Comparison of ENCODE assay signal across 9 mouse cellular contexts in the genomic region with DNA sequence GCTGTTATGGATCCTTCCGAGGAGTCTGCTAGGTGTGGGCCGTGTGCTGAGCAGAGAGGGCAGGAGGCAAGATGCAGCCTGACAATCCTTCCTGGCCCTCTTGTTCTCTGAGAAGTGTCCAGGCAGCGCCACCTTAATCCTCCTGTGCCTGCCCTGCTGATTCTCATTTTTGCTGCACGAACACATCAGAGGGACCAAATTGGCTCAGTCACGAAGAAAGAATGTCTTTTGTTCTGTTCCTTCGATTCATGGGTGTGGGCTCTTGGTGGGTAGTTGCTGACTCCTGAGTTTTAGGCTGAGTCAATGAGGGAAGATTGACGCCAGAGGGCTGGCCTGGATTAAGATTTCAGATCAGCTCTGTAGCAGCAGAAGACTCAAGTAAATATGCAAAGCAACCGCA.
DNase-seq lines count a peak whose midpoint lies in the region; ATAC-seq and TF ChIP-seq lines count a peak whose summit lies in the region.
"Had no signal": no experiment of that assay in that cellular context is flagged by ENCODE, and none has a peak within 500 bp of the region (broad histone marks: within the 10 kb centered on the region; RNA-seq: fewer than 3 reads in every experiment).

No protein-coding gene starts in this region.

- H3K79me2 ChIP-seq in heart, adult 2 months (replicated peaks; ENCODE audit: control insufficient read depth, insufficient read depth, low read length) = no peaks in the 10 kb centered on the region

- H3K9ac ChIP-seq in heart, embryonic 11.5 days (ENCODE audit: low read depth, low read length) = no peak overlapping the region
- H3K9ac ChIP-seq in heart, adult 2 months (ENCODE audit: low read depth, low read length) = no peak overlapping the region
- 0 out of 2 replicates have a peak overlapping the region, but pooled peaks have one; percentile 14 for H3K9ac ChIP-seq in embryonic facial prominence, embryonic 11.5 days (replicated peaks; ENCODE audit: low read length)
- no peak overlapping the region for H3K9ac ChIP-seq in hindbrain, embryonic 15.5 days
- H3K9ac ChIP-seq in neural tube, embryonic 12.5 days = no peak overlapping the region

- DNase-seq in heart, adult 2 months = no peak
- DNase-seq in embryonic facial prominence, embryonic 11.5 days (ENCODE audit: low spot score) = peak; percentile 59
- no peak for DNase-seq in lung, postnatal 4 days
- no peak for DNase-seq in ovary, postnatal 14 days (ENCODE audit: low spot score)

- peaks cover 3% of the 10 kb centered on the region for H3K9me3 ChIP-seq in heart, embryonic 11.5 days (replicated peaks; ENCODE audit: control insufficient read depth, low read length)
- no peaks in the 10 kb centered on the region for H3K9me3 ChIP-seq in embryonic facial prominence, embryonic 11.5 days (replicated peaks; ENCODE audit: control insufficient read depth, low read length)
- H3K9me3 ChIP-seq in hindbrain, embryonic 15.5 days = no peaks in the 10 kb centered on the region
- peaks cover 5% of the 10 kb centered on the region; the same call in 1 of the 2 replicates for H3K9me3 ChIP-seq in neural tube, embryonic 12.5 days

- ATAC-seq in heart, embryonic 11.5 days (replicated peaks; ENCODE audit: insufficient number of reproducible peaks, low FRiP score, low TSS enrichment) = 0 out of 2 replicates have a peak, but pooled peaks have one; percentile 14
- ATAC-seq in embryonic facial prominence, embryonic 11.5 days (replicated peaks; ENCODE audit: insufficient number of reproducible peaks, low FRiP score, low TSS enrichment, low read depth) = no peak
- ATAC-seq in hindbrain, embryonic 15.5 days (ENCODE audit: low FRiP score, low read depth) = no peak
- peak; percentile 39; the same call in 1 of the 2 replicates for ATAC-seq in neural tube, embryonic 12.5 days (ENCODE audit: low FRiP score, low read depth)
- no peak for ATAC-seq in megakaryocyte, adult 5-6 weeks (ENCODE audit: poor library complexity, severe bottlenecking)

- H3K4me1 ChIP-seq in heart, embryonic 11.5 days (ENCODE audit: control insufficient read depth, insufficient read depth, low read length) = no peaks in the 10 kb centered on the region
- H3K4me1 ChIP-seq in heart, adult 2 months (ENCODE audit: control insufficient read depth, insufficient read depth, low read length) = no peaks in the 10 kb centered on the region; the same call in 1 of the 2 replicates
- no peaks in the 10 kb centered on the region for H3K4me1 ChIP-seq in embryonic facial prominence, embryonic 11.5 days (ENCODE audit: control insufficient read depth, insufficient read depth, low read length)
- peaks cover 18% of the 10 kb centered on the region for H3K4me1 ChIP-seq in hindbrain, embryonic 15.5 days (replicated peaks)
- H3K4me1 ChIP-seq in neural tube, embryonic 12.5 days = peaks cover 13% of the 10 kb centered on the region

- H3K4me2 ChIP-seq in heart, embryonic 11.5 days = no peak overlapping the region
- no peak overlapping the region for H3K4me2 ChIP-seq in embryonic facial prominence, embryonic 11.5 days (ENCODE audit: low read depth, low read length)
- H3K4me2 ChIP-seq in hindbrain, embryonic 15.5 days = no peak overlapping the region
- H3K4me2 ChIP-seq in neural tube, embryonic 12.5 days (replicated peaks) = no peak overlapping the region

- peaks cover 29% of the 10 kb centered on the region for H3K36me3 ChIP-seq in heart, embryonic 11.5 days (ENCODE audit: control insufficient read depth, insufficient read depth, low read length)
- H3K36me3 ChIP-seq in heart, adult 2 months (ENCODE audit: control insufficient read depth, insufficient read depth, low read length) = no peaks in the 10 kb centered on the region
- H3K36me3 ChIP-seq in embryonic facial prominence, embryonic 11.5 days (replicated peaks; ENCODE audit: control insufficient read depth, insufficient read depth, low read depth, low read length) = peaks cover 25% of the 10 kb centered on the region
- H3K36me3 ChIP-seq in hindbrain, embryonic 15.5 days = peaks cover 29% of the 10 kb centered on the region
- H3K36me3 ChIP-seq in neural tube, embryonic 12.5 days = peaks cover 29% of the 10 kb centered on the region

- TF ChIP-seq EP300 in heart, adult 2 months (IDR thresholded peaks at IDR 0.05; ENCODE audit: insufficient read depth, low read depth, low read length) = no peak

- H3K27me3 ChIP-seq in heart, embryonic 11.5 days (ENCODE audit: control insufficient read depth, insufficient read depth, low read length) = no peaks in the 10 kb centered on the region; the same call in 1 of the 2 replicates
- no peaks in the 10 kb centered on the region for H3K27me3 ChIP-seq in heart, adult 2 months (ENCODE audit: control insufficient read depth, insufficient read depth, low read length)
- no peaks in the 10 kb centered on the region for H3K27me3 ChIP-seq in embryonic facial prominence, embryonic 11.5 days (ENCODE audit: control insufficient read depth, insufficient read depth, low read length)
- H3K27me3 ChIP-seq in hindbrain, embryonic 15.5 days = no peaks in the 10 kb centered on the region
- H3K27me3 ChIP-seq in neural tube, embryonic 12.5 days (replicated peaks) = no peaks in the 10 kb centered on the region

- WGBS in heart, embryonic 11.5 days (ENCODE audit: insufficient replicate concordance) = 58% methylated on average over 8 of the region's 8 CpGs
- WGBS in heart, adult 2 months = 64% methylated on average over 8 of the region's 8 CpGs
- 24% methylated on average over 8 of the region's 8 CpGs for WGBS in embryonic facial prominence, embryonic 11.5 days
- WGBS in hindbrain, embryonic 15.5 days = 21% methylated on average over 8 of the region's 8 CpGs
- 30% methylated on average over 8 of the region's 8 CpGs for WGBS in neural tube, embryonic 12.5 days

- intact Hi-C loops in heart, adult 2 months (cut with DNase I) = loop anchor here (1.0 to 5.0 kb wide), 3 partner anchors 86 to 490 kb away; no protein-coding TSS in a partner anchor

- no peak overlapping the region for H3K4me3 ChIP-seq in heart, embryonic 11.5 days (ENCODE audit: low read depth, low read length)
- H3K4me3 ChIP-seq in heart, adult 2 months = no peak overlapping the region
- H3K4me3 ChIP-seq in embryonic facial prominence, embryonic 11.5 days (ENCODE audit: low read depth, low read length) = no peak overlapping the region
- H3K4me3 ChIP-seq in hindbrain, embryonic 15.5 days = no peak overlapping the region
- H3K4me3 ChIP-seq in neural tube, embryonic 12.5 days = no peak overlapping the region

- no peak for TF ChIP-seq POLR2A in heart, adult 2 months (IDR thresholded peaks at IDR 0.05; ENCODE audit: insufficient read depth, low read depth, low read length)

- no peak for TF ChIP-seq CTCF in heart, adult 2 months (IDR thresholded peaks at IDR 0.05)

- no peak overlapping the region for H3K27ac ChIP-seq in heart, embryonic 11.5 days (ENCODE audit: low read depth, low read length)
- no peak overlapping the region for H3K27ac ChIP-seq in heart, adult 2 months
- peak overlapping the region; percentile 74 for H3K27ac ChIP-seq in embryonic facial prominence, embryonic 11.5 days (replicated peaks; ENCODE audit: low read depth, low read length)
- peak overlapping the region; percentile 71 for H3K27ac ChIP-seq in hindbrain, embryonic 15.5 days (replicated peaks)
- H3K27ac ChIP-seq in neural tube, embryonic 12.5 days = peak overlapping the region; percentile 1; the same call in 1 of the 2 replicates
- H3K27ac ChIP-seq: kidney, postnatal 0 days had no signal

Comparison
In these comparisons a context has a peak if more than half of its experiments do, and no peak if none do; other contexts are left out.
1. ATAC-seq: peak in heart, embryonic 11.5 days (single experiment) and neural tube, embryonic 12.5 days (single experiment); none in embryonic facial prominence, embryonic 11.5 days (single experiment), hindbrain, embryonic 15.5 days (single experiment) and megakaryocyte, adult 5-6 weeks (single experiment).
2. H3K27ac ChIP-seq: peak in embryonic facial prominence, embryonic 11.5 days (single experiment), hindbrain, embryonic 15.5 days (single experiment) and neural tube, embryonic 12.5 days (single experiment); none in heart, embryonic 11.5 days (single experiment) and heart, adult 2 months (single experiment).